Mouse (Mus musculus) brain, embryonic 14.5 days (tissue): ENCODE results near the gene Ciart.

ENCODE experiments used
- CTCF ChIP-seq: fragments of 200-500 bp; IDR thresholded peaks from 2 replicates; pipeline ENCODE4 v1.5.1; 2012; ENCODE audit warnings: inconsistent platforms, mild to moderate bottlenecking, moderate library complexity, borderline replicate concordance; ENCODE audit not compliant: insufficient read depth, insufficient read length; ENCODE audit errors: extremely low read depth
- POLR2A ChIP-seq: fragments of 200-500 bp; IDR thresholded peaks from 2 replicates; pipeline ENCODE4 v1.6.1; 2012; ENCODE audit warnings: mild to moderate bottlenecking, inconsistent platforms, borderline replicate concordance; ENCODE audit not compliant: poor library complexity, insufficient read depth, insufficient read length, severe bottlenecking; ENCODE audit errors: extremely low read depth

- TF ChIP-seq CTCF (no peak), POLR2A (no peak)
Observed at GRCm38 (mm10) chr3:95931471-95931870, 49.4 kb upstream of the Ciart start.
